Mouse (Mus musculus): ENCODE measurements at regions not wholly inside any gene's neighbourhood (a gene's known extent, or its start where the extent isn't known, plus 50 kb on each side); places are given as distances from the start of the nearest gene placed in this dataset.

DNA sequence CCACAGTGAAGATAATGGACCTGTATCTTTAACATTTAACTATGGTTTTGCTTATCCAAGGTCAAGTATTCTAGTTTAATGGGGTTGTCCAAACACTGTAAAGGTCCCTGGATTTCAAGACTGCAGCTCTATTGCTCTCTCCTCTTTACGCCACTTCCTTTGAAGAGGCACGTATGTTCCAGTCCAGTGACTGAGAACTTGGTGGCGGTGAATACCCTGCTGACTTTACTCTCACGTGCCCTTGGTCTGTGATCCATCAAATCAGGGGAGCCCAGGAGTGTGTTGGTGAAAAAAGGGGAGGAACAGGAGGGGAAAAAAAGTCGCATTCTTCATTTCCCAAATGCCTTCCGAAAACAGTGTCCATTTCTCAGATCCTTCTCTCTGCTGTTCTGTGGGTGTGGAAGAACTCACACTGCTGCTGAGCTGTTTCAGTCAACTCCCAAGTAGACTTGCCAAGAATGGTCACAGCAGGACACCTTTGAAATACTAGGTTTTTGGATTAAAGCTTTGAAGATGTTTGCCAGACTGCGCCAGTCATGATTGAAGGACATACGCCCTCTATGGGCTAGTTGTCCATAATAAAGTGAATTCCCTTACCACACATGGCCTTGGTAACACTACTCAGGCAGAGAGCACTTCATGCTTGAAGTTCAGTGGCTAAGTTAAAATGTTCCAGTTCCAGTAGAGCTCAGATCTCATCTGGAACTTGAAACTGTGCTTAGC lies 136.1 kb upstream of the Cdkn2b start:
- no peaks in the 10 kb centered on the region for H3K4me1 ChIP-seq (ENCODE audit: control insufficient read depth, insufficient read depth, low read length)
- WGBS: 69% methylated on average over 8 of the region's 8 CpGs
- H3K4me2 ChIP-seq (replicated peaks; ENCODE audit: low read depth, low read length): no peak overlapping the region
- no peak overlapping the region for H3K9ac ChIP-seq (replicated peaks; ENCODE audit: low read depth, low read length)
- no peak for ATAC-seq (ENCODE audit: insufficient number of reproducible peaks, insufficient read depth, low FRiP score, low read depth)
- no peaks in the 10 kb centered on the region for H3K36me3 ChIP-seq (ENCODE audit: control insufficient read depth, insufficient read depth, low read length)
- H3K27me3 ChIP-seq (ENCODE audit: control insufficient read depth, insufficient read depth, low read length): no peaks in the 10 kb centered on the region
- H3K9me3 ChIP-seq (ENCODE audit: control insufficient read depth, low read depth, low read length): no peaks in the 10 kb centered on the region
- no peak overlapping the region for H3K4me3 ChIP-seq (ENCODE audit: low read depth, low read length)
- H3K27ac ChIP-seq (ENCODE audit: low read length): no peak overlapping the region

DNA sequence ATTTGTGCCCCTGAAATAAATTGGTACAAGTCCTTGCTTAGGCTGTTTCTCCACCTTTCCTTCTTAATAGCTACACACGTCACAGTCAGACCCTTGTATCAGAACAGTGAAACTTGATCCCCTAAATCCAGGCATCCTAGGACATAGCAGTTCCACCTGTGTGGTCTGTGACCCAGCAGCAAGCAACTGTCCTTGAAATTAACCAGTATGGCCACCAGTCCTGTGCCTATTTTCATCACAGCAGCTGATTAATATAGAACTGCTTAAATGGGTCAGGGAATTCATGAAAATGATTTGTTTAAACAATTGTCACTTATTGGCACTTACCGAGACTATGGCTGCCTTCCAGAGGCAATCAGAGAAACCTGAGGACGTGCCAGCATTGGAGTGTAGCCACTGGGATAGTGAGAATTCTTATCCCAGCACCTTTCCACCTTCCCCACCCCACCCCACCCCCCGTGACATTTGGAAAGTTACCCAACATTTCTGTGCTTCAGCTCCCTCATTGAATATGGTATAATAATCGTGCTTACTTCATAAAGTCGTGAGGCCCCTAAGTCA lies 135.4 kb upstream of the Cdkn2b start:
- Histone ChIP-seq H3K27ac (ENCODE audit: low read length) (no peak overlapping the region), H3K9ac (replicated peaks; ENCODE audit: low read depth, low read length) (no peak overlapping the region), H3K9me3 (ENCODE audit: control insufficient read depth, low read depth, low read length) (no peaks in the 10 kb centered on the region), H3K36me3 (ENCODE audit: control insufficient read depth, insufficient read depth, low read length) (no peaks in the 10 kb centered on the region), H3K4me3 (ENCODE audit: low read depth, low read length) (no peak overlapping the region), H3K4me2 (replicated peaks; ENCODE audit: low read depth, low read length) (no peak overlapping the region), H3K4me1 (ENCODE audit: control insufficient read depth, insufficient read depth, low read length) (no peaks in the 10 kb centered on the region), H3K27me3 (ENCODE audit: control insufficient read depth, insufficient read depth, low read length) (no peaks in the 10 kb centered on the region)
- WGBS: 48% methylated on average over 6 of the region's 6 CpGs
- ATAC-seq (ENCODE audit: insufficient number of reproducible peaks, insufficient read depth, low FRiP score, low read depth): no peak

DNA sequence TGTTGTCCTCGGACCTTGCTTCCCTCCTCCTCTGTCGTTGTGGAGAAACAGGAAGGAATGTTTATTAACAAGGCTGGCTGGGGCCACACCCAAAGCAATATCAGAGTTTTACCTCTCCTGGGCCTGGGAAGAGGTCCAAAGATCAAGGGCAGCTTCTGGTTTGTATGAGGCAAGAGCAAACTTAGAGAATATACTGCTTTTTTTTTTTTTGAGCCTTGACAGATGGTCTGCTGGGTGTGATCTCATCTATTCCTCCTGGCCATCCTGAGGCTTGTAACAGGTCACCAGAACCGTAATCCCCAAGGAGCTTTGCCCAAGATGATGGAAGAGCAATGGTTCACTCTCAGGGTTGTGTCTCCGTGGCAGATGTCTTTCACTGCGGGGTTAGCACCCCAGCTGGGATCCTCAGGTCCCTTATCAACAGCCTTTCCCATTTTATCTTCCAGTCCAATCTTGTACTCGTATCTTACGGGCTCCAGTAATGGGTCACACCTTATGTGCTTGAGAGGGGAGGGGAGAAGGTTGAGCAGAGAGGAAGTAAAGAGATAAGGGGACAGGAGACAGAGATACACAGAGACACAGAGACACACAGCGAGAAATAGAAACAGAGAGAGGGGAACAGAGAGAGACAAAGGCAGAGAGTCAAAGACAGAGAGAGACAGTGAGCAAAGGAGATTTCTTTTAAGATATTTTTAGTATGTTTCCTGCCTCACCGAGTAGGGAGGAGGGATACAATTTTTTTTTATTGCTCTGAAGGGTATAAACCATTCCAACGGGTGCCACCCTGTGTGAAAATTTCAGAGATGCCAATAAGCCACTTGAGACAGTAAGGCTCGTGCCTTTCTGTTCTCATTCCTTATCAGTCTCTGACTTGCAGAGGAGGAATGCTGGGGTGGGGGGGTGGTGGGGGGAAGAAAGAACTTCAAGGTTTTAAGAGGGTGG lies 134.6 kb upstream of the Cdkn2b start:
- Histone ChIP-seq H3K9me3 (ENCODE audit: control insufficient read depth, low read depth, low read length) (no peaks in the 10 kb centered on the region), H3K27me3 (ENCODE audit: control insufficient read depth, insufficient read depth, low read length) (no peaks in the 10 kb centered on the region), H3K4me3 (ENCODE audit: low read depth, low read length) (no peak overlapping the region), H3K4me2 (replicated peaks; ENCODE audit: low read depth, low read length) (no peak overlapping the region), H3K27ac (ENCODE audit: low read length) (no peak overlapping the region), H3K4me1 (ENCODE audit: control insufficient read depth, insufficient read depth, low read length) (no peaks in the 10 kb centered on the region), H3K36me3 (ENCODE audit: control insufficient read depth, insufficient read depth, low read length) (no peaks in the 10 kb centered on the region), H3K9ac (replicated peaks; ENCODE audit: low read depth, low read length) (no peak overlapping the region)
- ATAC-seq (ENCODE audit: insufficient number of reproducible peaks, insufficient read depth, low FRiP score, low read depth): no peak; the same call in 1 of the 2 replicates
- whole genome bisulfite sequencing: 33% methylated on average over 11 of the region's 11 CpGs

DNA sequence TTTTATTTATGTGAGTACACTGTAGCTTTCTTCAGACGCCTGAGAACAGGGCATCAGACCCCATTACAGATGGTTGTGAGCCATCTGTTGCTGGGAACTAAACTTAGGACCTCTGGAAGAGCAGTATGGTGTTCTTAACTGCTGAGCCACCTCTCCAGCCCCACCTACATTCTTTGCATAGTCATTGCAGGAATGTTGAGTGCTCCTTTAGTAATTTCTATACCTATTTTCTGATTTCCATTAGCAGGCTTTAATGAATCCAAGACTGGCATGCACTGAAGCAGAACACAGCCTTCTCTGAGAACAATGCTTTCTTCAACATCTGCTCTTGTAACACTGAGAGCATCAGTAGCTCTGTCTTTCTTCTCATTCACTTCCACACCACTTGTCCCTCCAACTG lies 131.7 kb upstream of the Cdkn2b start:
- H3K27ac ChIP-seq (ENCODE audit: low read length): no peak overlapping the region
- no peak overlapping the region for H3K9ac ChIP-seq (replicated peaks; ENCODE audit: low read depth, low read length)
- no peaks in the 10 kb centered on the region for H3K36me3 ChIP-seq (ENCODE audit: control insufficient read depth, insufficient read depth, low read length)
- ATAC-seq (ENCODE audit: insufficient number of reproducible peaks, insufficient read depth, low FRiP score, low read depth): no peak
- no peaks in the 10 kb centered on the region for H3K9me3 ChIP-seq (ENCODE audit: control insufficient read depth, low read depth, low read length)
- WGBS: 81% methylated on average over 1 of the region's 1 CpGs
- H3K4me2 ChIP-seq (replicated peaks; ENCODE audit: low read depth, low read length): no peak overlapping the region
- H3K4me1 ChIP-seq (ENCODE audit: control insufficient read depth, insufficient read depth, low read length): no peaks in the 10 kb centered on the region
- no peaks in the 10 kb centered on the region for H3K27me3 ChIP-seq (ENCODE audit: control insufficient read depth, insufficient read depth, low read length)
- H3K4me3 ChIP-seq (ENCODE audit: low read depth, low read length): no peak overlapping the region

DNA sequence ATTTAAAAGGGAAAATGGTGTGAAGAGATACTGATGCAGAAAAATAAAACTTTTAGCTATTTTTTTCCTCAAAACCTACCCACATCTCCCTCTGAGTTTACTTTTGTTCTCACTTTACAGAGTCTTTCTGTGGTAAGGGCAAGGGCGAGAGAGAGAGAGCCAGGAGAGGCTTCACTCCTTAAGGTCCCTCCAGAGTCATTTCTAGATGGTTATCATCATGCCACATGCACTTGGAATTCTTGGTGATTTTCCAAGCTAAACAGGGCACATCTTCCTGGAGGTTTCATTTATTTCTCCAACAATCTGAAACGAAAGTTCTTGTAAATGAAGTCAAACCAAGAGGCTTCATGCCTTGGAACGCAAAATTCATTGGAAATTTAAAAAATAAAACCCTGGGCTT lies 130.0 kb upstream of the Cdkn2b start:
- Histone ChIP-seq H3K27ac (ENCODE audit: low read length) (no peak overlapping the region), H3K9ac (replicated peaks; ENCODE audit: low read depth, low read length) (no peak overlapping the region), H3K9me3 (ENCODE audit: control insufficient read depth, low read depth, low read length) (no peaks in the 10 kb centered on the region), H3K36me3 (ENCODE audit: control insufficient read depth, insufficient read depth, low read length) (no peaks in the 10 kb centered on the region), H3K27me3 (ENCODE audit: control insufficient read depth, insufficient read depth, low read length) (no peaks in the 10 kb centered on the region), H3K4me2 (replicated peaks; ENCODE audit: low read depth, low read length) (no peak overlapping the region), H3K4me3 (ENCODE audit: low read depth, low read length) (no peak overlapping the region), H3K4me1 (ENCODE audit: control insufficient read depth, insufficient read depth, low read length) (no peaks in the 10 kb centered on the region)
- ATAC-seq (ENCODE audit: insufficient number of reproducible peaks, insufficient read depth, low FRiP score, low read depth): no peak
- WGBS: 74% methylated on average over 3 of the region's 3 CpGs

DNA sequence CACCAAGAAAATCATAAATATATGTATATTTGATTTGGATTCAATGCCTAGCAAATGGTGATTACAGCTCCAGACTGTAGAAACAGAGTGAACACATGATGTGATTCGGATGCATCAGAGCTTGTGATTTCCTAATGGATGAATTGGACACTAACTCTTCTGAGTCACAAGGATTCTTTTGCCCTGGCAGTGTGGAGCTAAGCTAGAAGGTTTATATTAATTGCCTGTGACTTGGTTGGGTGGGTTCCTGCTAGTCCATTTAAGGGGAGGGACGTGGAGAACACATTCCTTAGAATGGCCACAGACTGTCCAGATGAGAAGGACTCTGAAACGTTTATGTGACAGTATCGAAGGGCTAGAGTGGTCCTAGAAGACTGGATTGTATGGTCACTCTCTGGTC lies 129.5 kb upstream of the Cdkn2b start:
- Histone ChIP-seq H3K4me3 (ENCODE audit: low read depth, low read length) (no peak overlapping the region), H3K4me2 (replicated peaks; ENCODE audit: low read depth, low read length) (no peak overlapping the region), H3K27ac (ENCODE audit: low read length) (no peak overlapping the region), H3K9me3 (ENCODE audit: control insufficient read depth, low read depth, low read length) (no peaks in the 10 kb centered on the region), H3K4me1 (ENCODE audit: control insufficient read depth, insufficient read depth, low read length) (no peaks in the 10 kb centered on the region), H3K27me3 (ENCODE audit: control insufficient read depth, insufficient read depth, low read length) (no peaks in the 10 kb centered on the region), H3K36me3 (ENCODE audit: control insufficient read depth, insufficient read depth, low read length) (no peaks in the 10 kb centered on the region), H3K9ac (replicated peaks; ENCODE audit: low read depth, low read length) (no peak overlapping the region)
- no peak for ATAC-seq (ENCODE audit: insufficient number of reproducible peaks, insufficient read depth, low FRiP score, low read depth)
- 62% methylated on average over 4 of the region's 4 CpGs for WGBS

DNA sequence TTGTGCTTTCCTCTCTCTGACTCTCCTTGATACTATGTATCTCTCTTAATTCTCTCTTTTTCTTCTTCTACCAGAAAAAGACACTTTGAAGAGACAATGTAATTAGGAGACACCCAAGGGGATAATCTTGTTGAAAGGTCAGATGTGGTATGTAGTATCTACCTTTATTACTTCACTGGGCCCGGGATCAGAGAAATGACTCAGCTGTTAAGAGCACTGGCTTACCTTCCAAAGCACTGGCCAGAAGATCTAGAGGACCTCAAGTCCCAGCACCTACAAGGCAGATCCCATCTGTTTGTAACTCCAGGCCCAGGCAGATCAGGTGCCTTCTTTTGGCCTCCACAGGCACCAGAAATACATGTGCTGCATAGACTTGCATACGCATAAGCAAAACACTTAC lies 127.8 kb upstream of the Cdkn2b start:
- no peak for ATAC-seq (ENCODE audit: insufficient number of reproducible peaks, insufficient read depth, low FRiP score, low read depth)
- Histone ChIP-seq H3K9ac (replicated peaks; ENCODE audit: low read depth, low read length) (no peak overlapping the region), H3K36me3 (ENCODE audit: control insufficient read depth, insufficient read depth, low read length) (no peaks in the 10 kb centered on the region), H3K4me3 (ENCODE audit: low read depth, low read length) (no peak overlapping the region), H3K4me2 (replicated peaks; ENCODE audit: low read depth, low read length) (no peak overlapping the region), H3K27me3 (ENCODE audit: control insufficient read depth, insufficient read depth, low read length) (no peaks in the 10 kb centered on the region), H3K9me3 (ENCODE audit: control insufficient read depth, low read depth, low read length) (no peaks in the 10 kb centered on the region), H3K4me1 (ENCODE audit: control insufficient read depth, insufficient read depth, low read length) (no peaks in the 10 kb centered on the region), H3K27ac (ENCODE audit: low read length) (no peak overlapping the region)
- WGBS: 83% methylated on average over 2 of the region's 2 CpGs

DNA sequence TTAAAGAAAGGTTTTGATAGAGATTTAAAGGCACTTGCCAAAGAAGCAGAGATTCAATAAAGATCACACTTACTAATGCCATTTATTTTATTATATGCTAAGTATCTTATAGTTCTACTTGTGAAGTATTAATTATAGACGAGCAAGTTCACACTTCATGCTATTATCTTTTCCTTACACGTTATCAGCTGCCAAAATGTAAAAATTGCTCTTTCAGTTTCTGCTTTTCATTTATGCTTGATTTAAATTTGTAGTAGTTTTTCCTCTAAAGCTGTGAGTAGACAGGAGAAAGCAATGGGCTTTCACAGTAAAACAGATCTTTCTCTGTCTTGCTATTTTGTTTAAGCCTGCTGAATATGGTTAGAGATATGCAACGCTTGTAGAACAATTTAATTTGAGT lies 125.9 kb upstream of the Cdkn2b start:
- no peaks in the 10 kb centered on the region for H3K27me3 ChIP-seq (ENCODE audit: control insufficient read depth, insufficient read depth, low read length)
- no peaks in the 10 kb centered on the region for H3K9me3 ChIP-seq (ENCODE audit: control insufficient read depth, low read depth, low read length)
- H3K4me3 ChIP-seq (ENCODE audit: low read depth, low read length): no peak overlapping the region
- H3K9ac ChIP-seq (replicated peaks; ENCODE audit: low read depth, low read length): no peak overlapping the region
- H3K4me2 ChIP-seq (replicated peaks; ENCODE audit: low read depth, low read length): no peak overlapping the region
- ATAC-seq (ENCODE audit: insufficient number of reproducible peaks, insufficient read depth, low FRiP score, low read depth): no peak
- 86% methylated on average over 3 of the region's 3 CpGs for WGBS
- H3K36me3 ChIP-seq (ENCODE audit: control insufficient read depth, insufficient read depth, low read length): no peaks in the 10 kb centered on the region
- H3K4me1 ChIP-seq (ENCODE audit: control insufficient read depth, insufficient read depth, low read length): no peaks in the 10 kb centered on the region
- H3K27ac ChIP-seq (ENCODE audit: low read length): no peak overlapping the region

Data from stomach, embryonic 14.5 days (tissue).